Mouse (Mus musculus): Measurements from ENCODE around the gene Taar8a. TPM values are rescaled to one million over a fixed set of nuclear protein-coding genes. Genes with fewer than 3 reads are reported as not detected.
"Not testable (repeated sequence)": the region's sequence is repeated elsewhere in the genome, so short reads cannot be mapped to it uniquely, and the experiment has no call there.

The Taar8a gene
- total RNA-seq (2021) = not detected

GRCm38 (mm10) chr10:24076200-24076599, at the start of gene Taar8a:
Gene Taar8a, plus strand, starts transcription at chr10:24076500.
- DNase-seq = not testable (repeated sequence)

DNA sequence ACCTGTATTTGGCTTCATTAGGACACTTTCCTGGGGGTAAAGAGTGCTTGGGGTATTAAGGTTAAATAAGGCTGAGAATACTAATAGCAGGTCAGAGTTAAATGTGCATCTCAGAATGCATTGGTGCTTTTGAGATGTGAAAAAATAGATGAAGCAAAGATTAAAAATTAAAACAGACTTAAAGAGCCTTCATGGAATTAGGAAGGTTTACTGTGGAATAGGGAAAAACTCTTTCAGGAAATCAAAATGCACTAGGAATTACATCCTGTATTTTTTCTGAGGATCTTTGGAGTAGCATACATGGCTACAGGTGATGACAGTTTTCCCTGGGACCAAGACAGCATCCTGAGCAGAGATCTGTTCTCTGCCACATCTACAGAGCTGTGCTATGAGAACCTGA, 49.4 kb upstream of the Taar8a start, which contains the start of gene Taar7d:
Gene Taar7d (plus strand): TSS at position 301 of the 400 bp plus-strand sequence.
- DNase-seq = no peak

DNA sequence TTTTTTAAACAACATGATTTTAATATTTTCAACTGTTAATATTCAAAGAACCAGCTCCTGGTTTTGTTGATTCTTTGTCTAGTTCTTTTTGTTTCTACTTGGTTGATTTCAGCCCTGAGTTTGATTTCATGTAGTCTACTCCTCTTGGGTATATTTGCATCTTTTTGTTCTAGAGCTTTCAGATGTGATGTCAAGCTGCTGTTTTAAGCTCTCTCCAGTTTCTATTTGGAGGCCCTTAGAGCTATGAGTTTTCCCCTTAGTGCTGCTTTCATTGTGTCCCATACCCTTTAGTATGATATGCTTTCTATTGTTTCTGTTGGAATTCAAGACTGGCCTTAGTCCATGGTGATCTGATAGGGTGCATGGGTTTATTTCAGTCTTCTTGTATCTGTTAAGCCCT, 45.0 kb upstream of the Taar8a start:
- DNase-seq = no peak

DNA sequence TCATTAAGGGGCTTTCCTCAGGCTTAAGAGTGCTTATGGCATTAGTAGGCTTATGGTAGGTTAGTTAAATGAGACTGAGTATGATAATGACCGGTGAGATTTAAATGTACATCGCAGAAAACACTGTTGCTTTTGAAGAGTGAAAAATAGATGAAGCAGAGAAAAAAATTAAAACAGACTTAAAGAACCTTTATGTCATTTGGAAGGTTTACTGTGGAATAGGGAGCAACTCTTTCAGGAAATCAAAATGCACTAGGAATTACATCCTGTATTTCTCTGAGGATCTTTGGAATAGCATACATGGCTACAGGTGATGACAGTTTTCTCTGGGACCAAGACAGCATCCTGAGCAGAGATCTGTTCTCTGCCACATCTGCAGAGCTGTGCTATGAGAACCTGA, 39.0 kb upstream of the Taar8a start, which contains the start of gene Taar7e:
Gene Taar7e (plus strand): TSS at position 301 of the 400 bp plus-strand sequence.
- no peak for DNase-seq

DNA sequence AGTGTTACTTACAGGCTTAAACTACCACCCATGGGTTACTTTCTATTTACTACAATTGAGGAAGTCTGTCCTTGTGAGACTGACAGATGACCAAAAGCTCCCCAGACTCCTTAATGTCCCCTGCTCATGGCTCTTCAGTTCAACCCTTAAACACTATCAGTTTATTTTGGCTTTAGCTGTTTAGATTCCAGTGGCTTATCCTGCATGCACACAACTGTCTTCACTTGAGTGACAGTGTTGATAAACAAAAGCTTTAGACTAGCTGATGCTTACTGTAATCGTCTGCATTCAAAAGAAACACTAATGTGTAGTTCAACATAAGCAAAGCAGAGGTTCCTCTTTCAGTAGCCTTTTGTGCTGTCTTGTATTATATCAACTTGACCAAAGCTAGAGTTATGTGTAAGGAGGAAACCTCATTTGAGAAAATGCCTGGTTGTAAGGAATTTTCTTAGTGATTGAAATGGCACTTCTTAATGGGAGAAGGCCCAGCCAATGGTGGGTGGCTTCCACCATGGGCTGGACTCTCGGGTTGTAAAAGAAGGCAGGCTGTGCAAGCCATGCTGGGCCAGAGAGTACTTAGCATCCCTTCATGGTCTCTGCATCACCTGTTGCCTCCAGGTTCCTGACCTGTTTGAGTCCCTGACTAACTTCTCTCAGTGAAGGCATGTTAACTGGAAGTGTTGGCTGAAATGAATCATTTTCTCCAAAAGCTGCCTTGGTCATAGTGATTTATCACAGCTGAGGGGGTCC, 36.0 kb upstream of the Taar8a start:
- DNase-seq = no peak

DNA sequence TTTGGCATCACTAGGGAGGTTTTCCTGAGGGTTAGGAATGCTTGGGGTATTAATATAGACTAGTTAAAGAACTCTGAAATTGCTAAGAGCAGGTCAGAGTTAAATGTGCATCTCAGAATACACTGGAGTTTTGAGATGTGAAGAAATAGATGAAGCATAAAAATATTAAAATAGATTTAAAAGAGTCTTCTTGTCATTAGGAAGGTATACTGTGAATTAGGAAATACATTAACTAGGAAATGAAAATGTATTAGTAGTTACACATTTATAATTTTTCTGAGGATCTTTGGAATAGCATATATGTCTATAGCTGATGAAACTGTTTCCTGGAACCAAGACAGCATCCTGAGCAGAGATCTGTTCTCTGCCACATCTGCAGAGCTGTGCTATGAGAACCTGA, 27.1 kb upstream of the Taar8a start, which contains the start of gene Taar7f:
Gene Taar7f (plus strand): TSS at position 301 of the 400 bp plus-strand sequence.
- DNase-seq = no peak

DNA sequence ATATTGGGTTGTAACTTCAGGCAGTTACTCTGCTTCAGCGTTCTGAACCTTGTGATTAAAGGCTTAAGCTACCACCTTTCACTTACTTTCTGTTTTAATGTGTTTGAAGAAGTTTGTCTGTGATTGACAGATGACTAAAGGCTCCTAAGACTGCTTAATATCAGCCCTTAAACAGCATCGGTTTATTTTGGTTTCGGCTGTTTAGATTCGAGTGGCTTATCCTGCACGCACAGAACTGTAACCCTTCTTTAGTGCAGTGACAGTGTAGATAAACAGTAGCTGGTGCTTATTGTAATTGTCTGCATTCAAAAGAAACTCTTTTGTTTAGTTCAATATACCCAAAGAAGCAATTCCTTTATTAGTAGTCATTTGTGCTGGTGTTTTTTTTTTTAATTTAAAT, 24.3 kb upstream of the Taar8a start:
- no peak for DNase-seq

- DNase-seq = no peak
Observed at GRCm38 (mm10) chr10:24058986-24059385, 17.3 kb upstream of the Taar8a start.

GRCm38 (mm10) chr10:24074751-24075150, 1.5 kb upstream of the Taar8a start:
- not testable (repeated sequence) for DNase-seq

DNA sequence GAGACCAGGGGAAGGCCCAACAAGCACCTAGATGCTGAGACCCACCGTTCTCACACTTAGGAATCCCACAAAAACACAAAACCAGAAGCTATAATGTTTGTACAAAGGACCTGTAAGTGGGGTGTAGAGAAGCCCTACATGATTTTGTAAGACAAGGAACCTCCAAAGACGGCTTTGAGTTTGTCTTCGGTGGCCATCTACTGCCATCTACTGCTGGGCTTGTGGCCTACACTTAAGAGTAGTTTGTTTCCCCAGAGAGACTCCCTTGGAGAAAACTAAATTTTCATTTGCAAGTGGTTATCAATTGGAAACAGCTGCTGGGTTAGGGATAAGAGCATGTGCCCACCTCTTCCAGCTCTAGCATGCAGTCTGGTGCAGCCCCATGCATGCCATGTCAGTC, 3.9 kb downstream of the Taar8a start:
- peak; percentile 16 for DNase-seq

DNA sequence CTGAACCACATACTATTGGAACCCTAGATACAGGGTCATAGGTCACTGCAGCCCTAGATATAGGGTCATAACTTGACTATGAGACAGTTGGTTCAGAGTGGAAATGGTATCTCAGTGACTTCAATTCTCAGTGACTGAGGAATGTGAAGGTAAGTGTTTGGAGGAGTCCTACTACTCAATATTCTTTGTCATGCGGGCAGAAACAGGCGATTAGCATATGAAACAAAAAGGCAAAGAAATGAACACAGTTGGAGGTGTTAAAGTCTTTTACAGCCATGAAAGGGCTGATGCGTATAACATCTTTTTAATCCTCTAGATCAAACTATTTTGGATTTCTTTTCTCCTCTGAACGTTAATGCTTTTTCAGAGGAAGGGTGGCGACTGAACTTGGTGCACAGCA, 9.6 kb downstream of the Taar8a start:
- no peak for DNase-seq

DNA sequence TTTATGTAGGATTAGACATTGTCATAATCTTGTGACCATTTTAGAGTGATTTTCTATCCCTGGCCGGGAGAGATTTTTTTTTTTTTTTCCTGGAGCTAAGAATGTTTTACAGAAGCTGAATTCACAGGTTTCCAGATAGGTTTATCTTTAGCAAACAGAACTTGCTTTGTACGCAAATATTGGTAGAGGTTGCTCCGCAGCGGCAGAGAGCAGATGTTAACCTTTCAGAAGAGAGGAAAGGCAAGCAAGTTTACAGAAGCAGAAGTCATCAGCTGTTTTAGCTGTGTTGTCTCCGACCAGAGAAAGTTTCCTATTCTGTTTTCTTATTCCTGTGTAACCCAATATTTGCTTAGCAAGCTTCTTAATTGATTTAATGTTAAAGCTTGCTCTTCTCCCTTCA, 10.3 kb downstream of the Taar8a start:
- no peak for DNase-seq

DNA sequence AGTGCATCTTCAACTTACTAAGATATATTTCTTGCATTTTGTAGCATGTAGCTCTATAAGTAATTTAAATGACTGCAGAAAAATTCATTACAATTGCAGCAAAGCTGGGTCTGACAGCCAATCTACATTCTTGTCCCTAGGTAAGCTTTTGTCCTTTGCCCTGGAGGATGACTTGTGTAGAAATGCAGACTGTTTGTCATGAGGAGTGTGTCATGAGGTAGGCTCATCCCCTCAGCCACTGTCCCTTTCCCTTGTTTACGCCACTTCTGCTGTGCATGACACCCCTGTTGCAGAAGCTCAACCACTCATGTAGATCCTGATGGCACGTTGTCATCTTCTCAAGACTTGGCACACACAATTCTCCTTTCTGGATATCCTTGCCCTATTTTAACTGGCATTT, 10.9 kb downstream of the Taar8a start:
- DNase-seq = no peak

- DNase-seq = no peak
Observed at GRCm38 (mm10) chr10:24092194-24092593, 15.9 kb downstream of the Taar8a start, which contains the start of gene Taar8b. Gene Taar8b, minus strand, starts transcription at chr10:24092294.

DNA sequence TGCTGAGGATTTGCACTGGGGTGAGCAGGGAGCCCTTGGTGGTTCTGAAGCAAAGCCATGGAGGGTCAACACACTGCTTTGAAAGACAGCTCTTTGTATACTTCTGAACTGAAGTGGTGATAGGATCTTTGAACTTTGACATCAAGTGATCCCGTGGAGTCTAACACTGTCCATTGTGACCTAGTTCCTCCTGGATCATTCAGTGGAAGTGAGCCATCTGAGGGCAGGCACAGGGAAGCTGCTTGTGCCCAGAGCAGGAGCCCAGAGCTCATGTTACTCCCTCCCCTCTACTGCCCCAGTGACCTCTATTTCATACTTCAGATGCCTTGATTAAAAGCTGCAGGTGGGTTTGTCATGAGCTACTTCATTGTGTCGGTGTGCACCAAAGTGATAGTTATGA, 20.7 kb downstream of the Taar8a start:
- not testable (repeated sequence) for DNase-seq

DNA sequence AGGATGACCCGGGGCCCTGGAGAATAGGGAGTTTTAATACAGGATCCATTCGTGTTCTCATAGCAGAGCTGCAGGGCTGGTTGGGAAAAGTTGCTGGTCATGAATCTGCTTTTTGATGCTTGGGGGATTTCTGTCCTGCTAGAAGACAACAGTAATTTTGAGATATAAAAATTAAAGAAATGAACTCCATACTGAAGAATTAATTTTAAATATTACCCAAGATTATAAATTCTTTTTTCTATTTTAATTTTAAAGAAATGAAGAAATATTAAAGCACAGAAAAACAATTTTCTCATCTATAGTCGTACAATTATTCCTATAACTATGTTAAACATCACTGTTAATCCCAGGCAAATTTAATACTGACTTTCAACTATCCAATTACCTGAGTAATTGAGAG, 25.5 kb downstream of the Taar8a start, which contains the start of gene Taar8c:
Gene Taar8c (minus strand): TSS at position 101 of the 400 bp plus-strand sequence.
- DNase-seq = not testable (repeated sequence)

GRCm38 (mm10) chr10:24103299-24103698, 27.0 kb downstream of the Taar8a start:
- not testable (repeated sequence) for DNase-seq

- no peak for DNase-seq
Observed at GRCm38 (mm10) chr10:24107747-24108146, 31.4 kb downstream of the Taar8a start.

GRCm38 (mm10) chr10:24108236-24108635, 31.9 kb downstream of the Taar8a start:
- DNase-seq = no peak

DNA sequence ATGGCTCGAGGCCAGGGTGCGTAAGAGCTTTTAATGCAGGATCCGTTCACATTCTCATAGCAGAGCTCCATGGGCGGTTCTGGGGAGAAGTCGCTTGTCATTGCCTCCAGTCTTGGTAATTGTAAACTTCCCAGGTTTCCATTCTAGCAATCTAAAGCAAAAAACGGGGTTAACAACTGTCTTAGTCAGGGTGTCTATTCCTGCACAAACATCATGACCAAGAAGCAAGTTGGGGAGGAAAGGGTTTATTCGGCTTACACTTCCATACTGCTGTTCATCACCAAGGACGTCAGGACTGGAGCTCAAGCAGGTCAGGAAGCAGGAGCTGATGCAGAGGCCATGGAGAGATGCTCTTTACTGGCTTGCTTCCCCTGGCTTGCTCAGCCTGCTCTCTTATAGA, 33.1 kb downstream of the Taar8a start, which contains the start of gene Taar9:
Gene Taar9 (minus strand): TSS at position 101 of the 400 bp plus-strand sequence.
- not testable (repeated sequence) for DNase-seq

GRCm38 (mm10) chr10:24111116-24111778, 34.9 kb downstream of the Taar8a start:
- DNase-seq = peak in 1 of 2 experiments; percentile 5

All from layer of hippocampus, postnatal 36 days (tissue).